Comparison of ENCODE assay signal across 9 mouse cellular contexts in genomic region chr15:83606700-83607099, GRCm38 (mm10). TPM values are rescaled to one million over a fixed set of nuclear protein-coding genes. Genes with fewer than 3 reads are reported as not detected.
A peak's percentile ranks its signal among the peaks of the same experiment; 100 is the strongest.
DNase-seq lines count a peak whose midpoint lies in the region; ATAC-seq and TF ChIP-seq lines count a peak whose summit lies in the region.
"Had no signal": no experiment of that assay in that cellular context is flagged by ENCODE, and none has a peak within 500 bp of the region (broad histone marks: within the 10 kb centered on the region; RNA-seq: fewer than 3 reads in every experiment).

No protein-coding gene starts in this region.

- H3K4me1 ChIP-seq in stomach, embryonic 14.5 days (ENCODE audit: control insufficient read depth, insufficient read depth, low read length): 0 out of 2 replicates have a peak, but pooled peaks cover 4% of the 10 kb centered on the region
- no peaks in the 10 kb centered on the region for H3K4me1 ChIP-seq in stomach, postnatal 0 days (replicated peaks; ENCODE audit: control insufficient read depth, insufficient read depth)
- peaks cover 40% of the 10 kb centered on the region for H3K4me1 ChIP-seq in liver, embryonic 12.5 days
- peaks cover 7% of the 10 kb centered on the region; the same call in 1 of the 2 replicates for H3K4me1 ChIP-seq in heart, embryonic 12.5 days (replicated peaks)

- H3K4me2 ChIP-seq in stomach, embryonic 14.5 days (replicated peaks; ENCODE audit: low read depth, low read length): no peak overlapping the region
- no peak overlapping the region for H3K4me2 ChIP-seq in stomach, postnatal 0 days (replicated peaks; ENCODE audit: low read depth)
- peak overlapping the region; percentile 41 for H3K4me2 ChIP-seq in liver, embryonic 12.5 days
- no peak overlapping the region for H3K4me2 ChIP-seq in heart, embryonic 12.5 days

- H3K36me3 ChIP-seq in stomach, embryonic 14.5 days (ENCODE audit: control insufficient read depth, insufficient read depth, low read length): no peaks in the 10 kb centered on the region
- no peaks in the 10 kb centered on the region for H3K36me3 ChIP-seq in stomach, postnatal 0 days (ENCODE audit: control insufficient read depth, insufficient read depth, low read length)
- H3K36me3 ChIP-seq in liver, embryonic 12.5 days: no peaks in the 10 kb centered on the region
- H3K36me3 ChIP-seq in heart, embryonic 12.5 days: no peaks in the 10 kb centered on the region

- DNase-seq in stomach, postnatal 0 days (ENCODE audit: low spot score): no peak
- DNase-seq in left cerebral cortex, postnatal 4 days: no peak

- no peak overlapping the region for H3K9ac ChIP-seq in stomach, embryonic 14.5 days (replicated peaks; ENCODE audit: low read depth, low read length)
- no peak overlapping the region for H3K9ac ChIP-seq in stomach, postnatal 0 days (ENCODE audit: low read length)
- peak overlapping the region; percentile 30; the same call in 1 of the 2 replicates for H3K9ac ChIP-seq in liver, embryonic 12.5 days
- H3K9ac ChIP-seq in heart, embryonic 12.5 days: no peak overlapping the region; the same call in 1 of the 2 replicates

- no peaks in the 10 kb centered on the region for H3K9me3 ChIP-seq in stomach, embryonic 14.5 days (ENCODE audit: control insufficient read depth, low read depth, low read length)
- no peaks in the 10 kb centered on the region for H3K9me3 ChIP-seq in stomach, postnatal 0 days (ENCODE audit: control insufficient read depth, low read length)
- no peaks in the 10 kb centered on the region for H3K9me3 ChIP-seq in liver, embryonic 12.5 days (replicated peaks)
- H3K9me3 ChIP-seq in heart, embryonic 12.5 days (replicated peaks): no peaks in the 10 kb centered on the region

- H3K27me3 ChIP-seq in stomach, embryonic 14.5 days (ENCODE audit: control insufficient read depth, insufficient read depth, low read length): no peaks in the 10 kb centered on the region
- no peaks in the 10 kb centered on the region for H3K27me3 ChIP-seq in stomach, postnatal 0 days (ENCODE audit: control insufficient read depth, insufficient read depth, low read length)
- H3K27me3 ChIP-seq in liver, embryonic 12.5 days (replicated peaks): 0 out of 2 replicates have a peak, but pooled peaks cover 3% of the 10 kb centered on the region
- H3K27me3 ChIP-seq in heart, embryonic 12.5 days (replicated peaks): peaks cover 6% of the 10 kb centered on the region; the same call in 1 of the 2 replicates

- intact Hi-C loops in left cerebral cortex, postnatal 4 days (cut with DNase I): no loop called here

- TF ChIP-seq EP300 in stomach, postnatal 0 days (optimal IDR thresholded peaks at IDR 0.05): no peak

- TF ChIP-seq CTCF in stomach, postnatal 0 days (IDR thresholded peaks at IDR 0.05; ENCODE audit: low read depth): no peak

- WGBS in stomach, embryonic 14.5 days: 88% methylated on average over 8 of the region's 8 CpGs
- WGBS in stomach, postnatal 0 days: 88% methylated on average over 8 of the region's 8 CpGs
- 73% methylated on average over 8 of the region's 8 CpGs for WGBS in liver, embryonic 12.5 days (ENCODE audit: insufficient replicate concordance)
- WGBS in heart, embryonic 12.5 days: 87% methylated on average over 8 of the region's 8 CpGs

- 0 out of 2 replicates have a peak, but pooled peaks have one; percentile 39 for ATAC-seq in stomach, embryonic 14.5 days (ENCODE audit: insufficient number of reproducible peaks, insufficient read depth, low FRiP score, low read depth)
- no peak for ATAC-seq in stomach, postnatal 0 days (ENCODE audit: low FRiP score, low TSS enrichment)
- ATAC-seq in liver, embryonic 12.5 days: peak; percentile 81
- peak; percentile 89 for ATAC-seq in megakaryocyte-erythroid progenitor cell, adult 5-6 weeks (replicated peaks; ENCODE audit: low FRiP score, low TSS enrichment, poor library complexity, severe bottlenecking)
- ATAC-seq in CD4-positive, CD25-positive, alpha-beta regulatory T cell, adult 4 months: no peak
- ATAC-seq in heart, embryonic 12.5 days (ENCODE audit: insufficient number of reproducible peaks, low FRiP score): no peak
- ATAC-seq: midbrain, embryonic 16.5 days had no signal

- no peak overlapping the region for H3K27ac ChIP-seq in stomach, embryonic 14.5 days (ENCODE audit: low read length)
- H3K27ac ChIP-seq in stomach, postnatal 0 days (replicated peaks): no peak overlapping the region
- peak overlapping the region; percentile 65; the same call in 1 of the 2 replicates for H3K27ac ChIP-seq in liver, embryonic 12.5 days
- H3K27ac ChIP-seq in heart, embryonic 12.5 days (ENCODE audit: poor library complexity, severe bottlenecking): no peak overlapping the region
- H3K27ac ChIP-seq: kidney, postnatal 0 days had no signal

- H3K4me3 ChIP-seq in stomach, embryonic 14.5 days (ENCODE audit: low read depth, low read length): no peak overlapping the region
- H3K4me3 ChIP-seq in stomach, postnatal 0 days (ENCODE audit: low read depth, low read length): no peak overlapping the region
- H3K4me3 ChIP-seq in liver, embryonic 12.5 days: no peak overlapping the region
- H3K4me3 ChIP-seq in heart, embryonic 12.5 days: no peak overlapping the region

RNA-seq across cellular contexts. Expression of gene Ttll12, which starts 11.7 kb away (rescaled TPM):
- polyA plus RNA-seq in stomach, embryonic 14.5 days (2014; fragmentation: Nextera tagmentation; extraction: Ambion mirVana): 37.5 and 40.3 TPM in 2 replicates
- polyA plus RNA-seq in stomach, postnatal 0 days (2015; fragmentation: Nextera tagmentation; extraction: Ambion mirVana): 17.3 and 17.6 TPM in 2 replicates
- polyA plus RNA-seq in liver, embryonic 12.5 days (2016; fragmentation: Nextera tagmentation; extraction: Ambion mirVana): 62.7 and 64.0 TPM in 2 replicates
- 111 and 131 TPM in 2 replicates for total RNA-seq in megakaryocyte-erythroid progenitor cell, adult 5-6 weeks (2014; fragmentation: Nextera tagmentation)
- total RNA-seq in megakaryocyte-erythroid progenitor cell, adult 5-6 weeks (2017): 33.9 and 55.3 TPM in 2 replicates
- 10 to 100 TPM in 1 of 2 experiments, 1 to 10 TPM in 1; 9.0 to 12.2 TPM for polyA plus RNA-seq in CD4-positive, CD25-positive, alpha-beta regulatory T cell, adult 4 months (2017; shearing (Covaris generic))
- total RNA-seq in left cerebral cortex, postnatal 4 days (2021): 10 to 100 TPM; 28.4 to 30.8 TPM
- polyA plus RNA-seq in heart, embryonic 12.5 days (2016; fragmentation: Nextera tagmentation; extraction: Ambion mirVana): 29.2 and 29.3 TPM in 2 replicates

RNA-seq across cellular contexts. Expression of gene Mcat, which starts 43.1 kb away (rescaled TPM):
- polyA plus RNA-seq in stomach, embryonic 14.5 days (2014; fragmentation: Nextera tagmentation; extraction: Ambion mirVana): 35.6 and 38.3 TPM in 2 replicates
- 24.9 and 25.5 TPM in 2 replicates for polyA plus RNA-seq in stomach, postnatal 0 days (2015; fragmentation: Nextera tagmentation; extraction: Ambion mirVana)
- polyA plus RNA-seq in liver, embryonic 12.5 days (2016; fragmentation: Nextera tagmentation; extraction: Ambion mirVana): 27.1 and 28.1 TPM in 2 replicates
- total RNA-seq in megakaryocyte-erythroid progenitor cell, adult 5-6 weeks (2014; fragmentation: Nextera tagmentation): 21.7 and 28.8 TPM in 2 replicates
- 17.6 and 24.1 TPM in 2 replicates for total RNA-seq in megakaryocyte-erythroid progenitor cell, adult 5-6 weeks (2017)
- 1 to 10 TPM; 2.3 to 3.2 TPM for polyA plus RNA-seq in CD4-positive, CD25-positive, alpha-beta regulatory T cell, adult 4 months (2017; shearing (Covaris generic))
- total RNA-seq in left cerebral cortex, postnatal 4 days (2021): 10 to 100 TPM; 31.1 to 34.7 TPM
- polyA plus RNA-seq in heart, embryonic 12.5 days (2016; fragmentation: Nextera tagmentation; extraction: Ambion mirVana): 34.4 and 34.8 TPM in 2 replicates

RNA-seq across cellular contexts. Expression of gene Tspo, which starts 43.3 kb away (rescaled TPM):
- polyA plus RNA-seq in stomach, embryonic 14.5 days (2014; fragmentation: Nextera tagmentation; extraction: Ambion mirVana): 80.3 and 82.5 TPM in 2 replicates
- polyA plus RNA-seq in stomach, postnatal 0 days (2015; fragmentation: Nextera tagmentation; extraction: Ambion mirVana): 277 and 284 TPM in 2 replicates
- polyA plus RNA-seq in liver, embryonic 12.5 days (2016; fragmentation: Nextera tagmentation; extraction: Ambion mirVana): 186 and 192 TPM in 2 replicates
- total RNA-seq in megakaryocyte-erythroid progenitor cell, adult 5-6 weeks (2014; fragmentation: Nextera tagmentation): 68.3 and 109 TPM in 2 replicates
- 22.8 and 35.7 TPM in 2 replicates for total RNA-seq in megakaryocyte-erythroid progenitor cell, adult 5-6 weeks (2017)
- 100 to 1,000 TPM; 259 to 323 TPM for polyA plus RNA-seq in CD4-positive, CD25-positive, alpha-beta regulatory T cell, adult 4 months (2017; shearing (Covaris generic))
- 1 to 10 TPM; 2.9 to 3.8 TPM for total RNA-seq in left cerebral cortex, postnatal 4 days (2021)
- polyA plus RNA-seq in heart, embryonic 12.5 days (2016; fragmentation: Nextera tagmentation; extraction: Ambion mirVana): 119 and 125 TPM in 2 replicates

Comparison
In these comparisons a context has a peak if more than half of its experiments do, and no peak if none do; other contexts are left out.
1. ATAC-seq: peak in stomach, embryonic 14.5 days (single experiment), liver, embryonic 12.5 days (single experiment) and megakaryocyte-erythroid progenitor cell, adult 5-6 weeks (single experiment); none in stomach, postnatal 0 days (single experiment), CD4-positive, CD25-positive, alpha-beta regulatory T cell, adult 4 months (single experiment) and heart, embryonic 12.5 days (single experiment).